Mouse (Mus musculus) megakaryocyte, embryonic 14.5 days (primary cell): ENCODE measurements around the gene Sorcs2.

Experiments used
- FLI1 ChIP-seq: IDR thresholded peaks from 2 replicates; pipeline ENCODE4 v1.6.1; 2012; ENCODE audit warnings: low read length, inconsistent platforms, mixed read lengths
- GATA1 ChIP-seq: IDR thresholded peaks from 3 replicates; pipeline ENCODE4 v1.6.1; 2012; ENCODE audit warnings: mixed read lengths, low read length, inconsistent platforms, borderline replicate concordance

DNA sequence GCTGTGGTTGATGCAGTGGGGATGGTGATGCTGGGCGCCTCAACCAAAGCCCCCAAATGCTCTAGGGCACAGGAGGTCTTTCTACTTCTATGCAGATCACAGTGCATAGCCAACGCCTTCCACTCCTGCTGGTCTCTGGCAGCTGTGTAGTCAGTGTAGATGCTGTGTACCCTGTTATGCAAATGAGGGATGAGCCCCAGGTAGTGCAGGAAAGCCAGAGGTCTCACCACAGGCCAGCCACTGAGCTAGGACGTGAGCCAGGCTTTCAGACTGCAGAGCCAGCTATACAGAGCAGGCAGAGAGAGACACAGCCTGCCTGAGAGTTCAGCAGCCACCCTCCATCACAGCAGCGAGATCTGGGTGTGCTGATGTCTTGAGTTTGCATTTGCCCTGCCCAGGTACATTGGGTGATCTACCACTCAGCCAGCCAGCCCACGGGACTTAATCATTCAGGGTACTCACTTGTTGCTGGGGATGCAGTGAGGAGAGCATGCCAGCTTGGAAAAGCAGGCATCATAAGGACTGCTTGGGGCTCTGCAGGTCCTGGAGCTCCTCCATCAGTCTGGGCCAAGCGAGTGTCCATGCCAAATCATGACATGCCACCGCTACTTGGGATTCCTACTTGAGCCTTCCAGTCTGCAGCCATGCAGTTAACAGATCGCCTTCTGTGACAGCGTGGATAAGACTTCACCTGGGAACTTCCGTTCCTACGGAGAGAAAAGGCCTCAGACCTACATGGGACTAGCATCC lies 407.8 kb downstream of the Sorcs2 start:
- TF ChIP-seq GATA1 (no peak), FLI1 (no peak)
